In the genomic region with DNA sequence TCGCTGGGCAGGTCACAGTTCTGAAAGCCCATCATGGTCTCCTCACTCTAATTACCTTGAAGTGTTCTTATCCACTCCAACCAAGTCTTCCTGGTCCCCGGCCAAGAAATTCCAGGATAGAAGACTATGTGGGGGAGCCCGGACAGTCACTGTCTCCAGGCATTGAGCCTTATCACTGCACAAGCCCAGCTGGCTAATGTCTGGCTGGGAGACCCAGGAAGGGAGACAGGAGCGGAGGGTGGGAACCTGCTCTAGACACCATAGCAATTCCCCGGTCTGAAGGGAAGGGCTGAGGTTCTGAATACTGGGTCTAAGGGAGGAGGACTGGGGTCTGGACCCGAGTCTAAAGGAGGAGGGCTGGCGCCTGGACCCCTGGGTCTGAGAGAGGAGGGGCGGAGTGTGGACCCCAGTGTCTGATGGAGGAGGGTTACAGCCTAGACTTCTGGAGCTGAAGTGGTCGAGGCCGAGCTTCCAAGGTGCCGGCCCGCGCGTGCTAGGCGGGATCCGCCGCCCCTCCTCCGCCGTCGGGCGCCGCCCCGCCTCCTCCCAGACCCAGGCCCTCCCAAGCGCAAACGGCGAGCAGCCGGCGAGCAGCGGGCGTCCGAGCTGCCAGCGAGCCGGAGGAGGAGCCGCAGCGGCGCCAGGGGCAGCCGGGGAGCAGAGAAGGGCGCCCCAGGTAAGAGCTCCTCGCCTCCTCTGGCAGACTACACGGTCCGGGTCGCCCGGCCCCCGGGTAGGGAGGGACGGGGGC, we compare ENCODE assay signal across 8 mouse cellular contexts. TPM values are rescaled to one million over a fixed set of nuclear protein-coding genes. Genes with fewer than 3 reads are reported as not detected.
A peak's percentile ranks its signal among the peaks of the same experiment; 100 is the strongest.
DNase-seq lines count a peak whose midpoint lies in the region; ATAC-seq lines count a peak whose summit lies in the region.

A gene (plus strand): TSS at position 583 of the 751 bp plus-strand sequence.

- peak within 1 kb of the TSS; percentile 66 for H3K9ac ChIP-seq in forebrain, embryonic 16.5 days (replicated peaks; ENCODE audit: low read depth, low read length)
- H3K9ac ChIP-seq in midbrain, embryonic 13.5 days (replicated peaks), result peak within 1 kb of the TSS; percentile 64

- peak within 1 kb of the TSS; percentile 88 for H3K4me2 ChIP-seq in forebrain, embryonic 16.5 days (ENCODE audit: low read length)
- H3K4me2 ChIP-seq in midbrain, embryonic 13.5 days (replicated peaks), result peak within 1 kb of the TSS; percentile 67

- WGBS in forebrain, embryonic 16.5 days, result 3% methylated on average over 33 of the region's 45 CpGs
- 2% methylated on average over 45 of the region's 45 CpGs for WGBS in limb, embryonic 10.5 days
- WGBS in midbrain, embryonic 13.5 days, result 5% methylated on average over 36 of the region's 45 CpGs

- H3K9me3 ChIP-seq in forebrain, embryonic 16.5 days (ENCODE audit: control insufficient read depth, low read length), result no peaks in the 10 kb centered on the region
- no peaks in the 10 kb centered on the region for H3K9me3 ChIP-seq in limb, embryonic 10.5 days (replicated peaks)
- H3K9me3 ChIP-seq in midbrain, embryonic 13.5 days, result no peaks in the 10 kb centered on the region

- no peaks in the 10 kb centered on the region for H3K36me3 ChIP-seq in forebrain, embryonic 16.5 days (ENCODE audit: control insufficient read depth, insufficient read depth)
- no peaks in the 10 kb centered on the region for H3K36me3 ChIP-seq in limb, embryonic 10.5 days
- no peaks in the 10 kb centered on the region for H3K36me3 ChIP-seq in midbrain, embryonic 13.5 days

- peaks cover 87% of the 10 kb centered on the region for H3K27me3 ChIP-seq in forebrain, embryonic 16.5 days (replicated peaks; ENCODE audit: control insufficient read depth, insufficient read depth, low read length)
- H3K27me3 ChIP-seq in limb, embryonic 10.5 days (ENCODE audit: low read depth, poor library complexity, severe bottlenecking), result peaks cover 100% of the 10 kb centered on the region
- H3K27me3 ChIP-seq in midbrain, embryonic 13.5 days, result peaks cover 100% of the 10 kb centered on the region

- no peak within 1 kb of the TSS for H3K27ac ChIP-seq in forebrain, embryonic 16.5 days (ENCODE audit: low read length)
- H3K27ac ChIP-seq in limb, embryonic 10.5 days, result peak within 1 kb of the TSS; percentile 76
- no peak within 1 kb of the TSS for H3K27ac ChIP-seq in midbrain, embryonic 13.5 days

- peaks cover 8% of the 10 kb centered on the region for H3K4me1 ChIP-seq in forebrain, embryonic 16.5 days (replicated peaks; ENCODE audit: control insufficient read depth, insufficient read depth, low read length)
- peaks cover 36% of the 10 kb centered on the region for H3K4me1 ChIP-seq in limb, embryonic 10.5 days
- H3K4me1 ChIP-seq in midbrain, embryonic 13.5 days (replicated peaks), result peaks cover 17% of the 10 kb centered on the region

- DNase-seq in CD4-positive, CD25-positive, alpha-beta regulatory T cell, adult 2 months (ENCODE audit: low read depth, low spot score), result peak; percentile 40
- DNase-seq in ES-CJ7 (ENCODE audit: low read depth, low spot score), result peak; percentile 48
- peak; percentile 72 for DNase-seq in limb, embryonic 10.5 days (ENCODE audit: low spot score)
- DNase-seq in thymus, postnatal 4 days, result peak; percentile 41
- DNase-seq in left cerebral cortex, adult 8-10 months (ENCODE audit: low spot score in 2 of 2), result no peak

- no peak for ATAC-seq in CD4-positive, CD25-positive, alpha-beta regulatory T cell, adult 4 months
- ATAC-seq in forebrain, embryonic 16.5 days, result peak; percentile 54
- ATAC-seq in midbrain, embryonic 13.5 days, result peak; percentile 53

- H3K4me3 ChIP-seq in forebrain, embryonic 16.5 days (replicated peaks; ENCODE audit: low read length), result peak within 1 kb of the TSS; percentile 62
- peak within 1 kb of the TSS; percentile 67 for H3K4me3 ChIP-seq in limb, embryonic 10.5 days
- H3K4me3 ChIP-seq in midbrain, embryonic 13.5 days (replicated peaks), result peak within 1 kb of the TSS; percentile 41

RNA-seq across cellular contexts. Expression of the gene that starts here (rescaled TPM):
- not detected for polyA plus RNA-seq in CD4-positive, CD25-positive, alpha-beta regulatory T cell, adult 4 months (2017; shearing (Covaris generic))
- polyA plus RNA-seq in forebrain, embryonic 16.5 days (2015; fragmentation: Nextera tagmentation; extraction: Ambion mirVana), result 0.10 TPM in 1 of 2 replicates, not detected in the other
- 2.1 and 2.2 TPM in 2 replicates for polyA plus RNA-seq in limb, embryonic 10.5 days (2016; fragmentation: Nextera tagmentation; extraction: Ambion mirVana)
- not detected in 2 replicates for polyA plus RNA-seq in midbrain, embryonic 13.5 days (2015; fragmentation: Nextera tagmentation; extraction: Ambion mirVana)
- total RNA-seq in left cerebral cortex, adult 8-10 months (2022), result under 1 TPM in 2 of 4 experiments, not detected in 2; 0.36 to 0.39 TPM

Comparison
In these comparisons a context has a peak if more than half of its experiments do, and no peak if none do; other contexts are left out.
1. Peak in ATAC-seq, H3K4me3 ChIP-seq, H3K9ac ChIP-seq and H3K4me2 ChIP-seq in forebrain, embryonic 16.5 days; RNA of the gene not detected or under 1 TPM.
2. Peak in ATAC-seq, H3K4me3 ChIP-seq, H3K9ac ChIP-seq and H3K4me2 ChIP-seq in midbrain, embryonic 13.5 days; RNA of the gene not detected or under 1 TPM.
3. DNase-seq: peak in CD4-positive, CD25-positive, alpha-beta regulatory T cell, adult 2 months (single experiment), ES-CJ7 (single experiment), limb, embryonic 10.5 days (single experiment) and thymus, postnatal 4 days (single experiment); none in left cerebral cortex, adult 8-10 months (0 of 2).
4. Peak in every context shown above with its lines, with median percentiles within 50 percentile points of each other: H3K4me3 ChIP-seq.